Mouse (Mus musculus): Measurements from ENCODE around the gene Gas2l2. TPM values are rescaled to one million over a fixed set of nuclear protein-coding genes. Genes with fewer than 3 reads are reported as not detected.

Gas2l2 gene
- polyA plus RNA-seq, 1 experiment from 2014 or later = not detected

Other genes starting within 250 kb of the Gas2l2 start
- gene Slfn3, start 238.1 kb downstream of the Gas2l2 start, polyA plus RNA-seq (2016; fragmentation: Nextera tagmentation; extraction: Ambion mirVana) = 0.16 and 0.22 TPM in 2 replicates
- gene Slfn14, start 142.7 kb downstream of the Gas2l2 start, polyA plus RNA-seq (2016; fragmentation: Nextera tagmentation; extraction: Ambion mirVana) = 0.72 and 0.77 TPM in 2 replicates
- 108 and 118 TPM in 2 replicates for gene Ap2b1, start 130.4 kb downstream of the Gas2l2 start, polyA plus RNA-seq (2016; fragmentation: Nextera tagmentation; extraction: Ambion mirVana)
- gene Pex12, start 126.9 kb downstream of the Gas2l2 start, polyA plus RNA-seq (2016; fragmentation: Nextera tagmentation; extraction: Ambion mirVana) = 16.3 and 16.7 TPM in 2 replicates
- gene Rasl10b, start 20.3 kb downstream of the Gas2l2 start, polyA plus RNA-seq (2016; fragmentation: Nextera tagmentation; extraction: Ambion mirVana) = 24.2 and 26.5 TPM in 2 replicates
- 0.38 and 0.76 TPM in 2 replicates for gene 1700020L24Rik, start 8.2 kb upstream of the Gas2l2 start, polyA plus RNA-seq (2016; fragmentation: Nextera tagmentation; extraction: Ambion mirVana)
- gene Mmp28, start 33.6 kb upstream of the Gas2l2 start, polyA plus RNA-seq (2016; fragmentation: Nextera tagmentation; extraction: Ambion mirVana) = 2.4 and 2.7 TPM in 2 replicates
- gene Taf15, start 43.6 kb upstream of the Gas2l2 start, polyA plus RNA-seq (2016; fragmentation: Nextera tagmentation; extraction: Ambion mirVana) = 9.9 and 13.6 TPM in 2 replicates
- gene Heatr9, start 92.7 kb upstream of the Gas2l2 start, polyA plus RNA-seq (2016; fragmentation: Nextera tagmentation; extraction: Ambion mirVana) = not detected in 2 replicates
- not detected in 2 replicates for gene Ccl5, start 101.1 kb upstream of the Gas2l2 start, polyA plus RNA-seq (2016; fragmentation: Nextera tagmentation; extraction: Ambion mirVana)
- 1.1 and 2.1 TPM in 2 replicates for gene Ccl9, start 149.2 kb upstream of the Gas2l2 start, polyA plus RNA-seq (2016; fragmentation: Nextera tagmentation; extraction: Ambion mirVana)
- 1.4 and 2.0 TPM in 2 replicates for gene Ccl6, start 163.6 kb upstream of the Gas2l2 start, polyA plus RNA-seq (2016; fragmentation: Nextera tagmentation; extraction: Ambion mirVana)
- not detected in 2 replicates for gene Rpl9-ps1, start 216.2 kb upstream of the Gas2l2 start, polyA plus RNA-seq (2016; fragmentation: Nextera tagmentation; extraction: Ambion mirVana)
- gene Ccl3, start 219.9 kb upstream of the Gas2l2 start, polyA plus RNA-seq (2016; fragmentation: Nextera tagmentation; extraction: Ambion mirVana) = 1.5 and 1.7 TPM in 2 replicates
- 0.42 and 0.55 TPM in 2 replicates for gene Ccl4, start 233.1 kb upstream of the Gas2l2 start, polyA plus RNA-seq (2016; fragmentation: Nextera tagmentation; extraction: Ambion mirVana)

All from neural tube, embryonic 12.5 days (tissue).